Mouse (Mus musculus): ENCODE data around the gene Smim17.
"Not testable (repeated sequence)": the region's sequence is repeated elsewhere in the genome, so short reads cannot be mapped to it uniquely, and the experiment has no call there.

Gene Smim17

DNA sequence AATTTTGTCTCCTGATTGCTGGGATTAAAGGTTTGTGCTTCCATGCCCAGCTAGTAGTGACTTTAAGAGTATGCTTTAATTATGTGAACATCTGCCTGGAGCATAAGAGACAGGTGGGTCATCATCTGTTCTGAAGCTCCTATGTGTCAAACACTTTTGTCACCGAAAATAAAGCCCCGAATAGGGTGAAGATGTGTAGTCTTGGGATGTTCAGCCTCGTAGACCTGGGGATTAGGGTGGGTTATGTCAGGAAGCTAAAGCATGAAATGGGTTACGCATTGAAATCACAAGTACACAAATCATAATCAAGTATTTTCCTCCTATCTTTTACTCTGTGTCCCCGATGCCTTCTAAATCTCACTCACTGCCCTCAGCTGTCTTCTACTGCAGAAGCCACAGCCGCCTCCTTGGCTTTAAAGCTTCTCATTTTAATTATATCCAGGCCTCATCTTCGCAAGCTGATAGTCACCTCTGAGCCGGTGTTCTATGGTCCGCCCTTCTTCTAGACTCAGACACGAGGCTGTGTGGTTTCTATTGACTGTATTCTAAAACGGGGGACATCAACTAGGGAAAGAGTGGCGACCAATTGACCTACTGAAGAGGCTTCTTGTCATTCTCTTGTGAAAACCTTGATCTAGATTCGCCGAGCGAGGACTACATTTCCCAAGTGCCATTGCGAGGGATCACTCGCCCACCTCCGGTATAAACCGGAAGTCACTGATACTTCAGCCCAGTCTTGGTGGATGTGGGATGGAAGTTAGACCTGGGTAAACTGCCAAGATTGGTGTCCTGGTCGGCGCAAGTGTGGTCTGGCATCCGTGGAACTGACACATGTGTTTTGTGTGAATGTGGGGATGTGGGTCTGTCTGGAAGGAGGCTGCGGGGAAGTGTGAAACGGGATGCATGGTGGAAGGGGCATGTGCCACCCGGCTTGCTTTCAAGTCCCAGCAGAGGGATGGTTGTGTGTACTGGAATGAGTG, at the start of gene Smim17:
Gene Smim17 (plus strand): TSS at position 720 of the 980 bp plus-strand sequence.
- DNase-seq (ENCODE audit: low spot score), result peak; percentile 23

GRCm38 (mm10) chr7:6358121-6358520, 40.4 kb upstream of the Smim17 start:
- no peak for DNase-seq (ENCODE audit: low spot score)

- DNase-seq (ENCODE audit: low spot score), result peak; percentile 75
These were observed 39.5 kb upstream of the Smim17 start for GRCm38 (mm10) chr7:6358937-6359590.

- DNase-seq (ENCODE audit: low spot score), result no peak
These were observed 37.9 kb upstream of the Smim17 start for GRCm38 (mm10) chr7:6360477-6361060.

DNA sequence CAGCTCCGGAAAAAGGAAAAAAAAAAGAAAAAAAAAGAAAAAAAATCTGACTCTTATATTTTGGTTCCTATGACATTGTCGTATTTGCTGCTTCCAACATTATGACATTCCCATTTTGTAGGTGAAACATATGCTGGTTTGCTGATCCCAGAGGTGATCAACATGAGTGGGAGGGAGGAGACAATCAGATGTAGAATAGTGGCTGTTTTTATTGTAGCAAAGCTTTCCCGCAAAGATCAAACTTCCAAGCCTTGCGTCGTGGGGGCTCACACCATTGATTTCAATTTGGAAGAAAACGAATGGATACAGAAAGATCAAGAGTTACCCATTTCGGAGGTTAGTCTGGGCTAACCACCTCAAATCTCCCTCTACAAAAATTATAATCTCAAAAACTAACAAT, 36.8 kb upstream of the Smim17 start:
- DNase-seq (ENCODE audit: low spot score), result no peak

- DNase-seq (ENCODE audit: low spot score), result peak; percentile 98
These were observed 36.1 kb upstream of the Smim17 start for GRCm38 (mm10) chr7:6362268-6363046.

GRCm38 (mm10) chr7:6363047-6363488, 35.4 kb upstream of the Smim17 start, which contains the start of gene Zfp78:
Gene Zfp78, plus strand, starts transcription at chr7:6363280.
- DNase-seq (ENCODE audit: low spot score), result no peak

DNA sequence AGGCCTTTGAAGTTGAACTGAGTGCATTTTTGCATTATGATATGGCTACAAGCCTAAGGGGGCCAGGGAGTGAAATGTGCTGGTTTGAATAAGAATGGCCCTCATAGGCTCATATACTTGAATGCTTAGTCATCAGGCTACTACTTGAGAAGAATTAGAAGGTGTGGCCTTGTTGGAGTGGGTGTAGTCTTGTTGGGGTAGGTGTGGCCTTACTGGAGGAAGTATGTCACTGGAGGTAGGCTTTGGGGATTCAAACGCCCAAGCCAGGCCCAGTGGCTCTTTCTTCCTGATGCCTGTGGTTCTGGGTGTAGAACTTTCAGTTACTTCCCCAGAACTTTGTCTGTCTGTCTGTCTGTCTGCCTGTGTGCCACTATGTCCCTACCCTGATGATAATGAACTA, 33.8 kb upstream of the Smim17 start:
- peak; percentile 21 for DNase-seq (ENCODE audit: low spot score)

DNA sequence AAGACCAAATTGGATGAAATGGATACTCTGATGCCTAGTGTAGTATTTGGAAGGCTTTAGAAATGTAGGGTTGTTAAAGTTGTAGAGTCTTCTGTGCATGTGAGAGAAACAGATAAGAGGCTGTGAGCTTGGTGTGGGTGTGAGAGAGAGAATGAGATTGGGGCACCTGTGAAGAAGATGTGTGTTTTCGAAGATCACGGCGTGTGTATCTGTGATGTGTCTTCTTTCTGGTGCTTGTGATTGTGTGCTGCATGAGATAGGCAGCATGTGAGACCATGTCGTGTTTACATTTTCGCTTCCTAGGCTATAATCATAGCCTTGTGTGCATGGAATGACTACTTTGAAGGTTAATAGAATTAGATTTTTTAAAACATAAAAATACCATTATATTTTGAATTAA, 31.3 kb upstream of the Smim17 start:
- no peak for DNase-seq (ENCODE audit: low spot score)

GRCm38 (mm10) chr7:6368146-6368545, 30.4 kb upstream of the Smim17 start:
- not testable (repeated sequence) for DNase-seq (ENCODE audit: low spot score)

DNA sequence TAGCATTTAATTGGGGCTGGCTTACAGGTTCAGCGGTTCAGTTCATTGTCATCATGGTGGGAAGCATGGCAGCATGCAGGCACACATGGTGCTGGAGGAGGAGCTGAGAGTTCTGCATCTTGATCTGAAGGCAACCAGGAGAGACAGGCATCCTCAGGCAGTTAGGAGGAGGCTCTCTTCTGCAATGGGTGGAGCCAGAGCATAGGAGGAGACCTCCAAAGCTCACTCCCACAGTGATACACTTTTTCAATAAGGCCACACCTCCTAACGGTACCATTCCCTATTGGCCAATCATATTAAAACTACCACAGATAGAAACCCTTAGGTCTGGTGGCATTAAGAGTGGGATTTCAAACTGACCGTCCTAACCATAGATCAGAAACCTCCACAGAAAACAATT, 29.1 kb upstream of the Smim17 start:
- DNase-seq (ENCODE audit: low spot score), result no peak

- peak; percentile 39 for DNase-seq (ENCODE audit: low spot score)
These were observed 25.5 kb upstream of the Smim17 start for GRCm38 (mm10) chr7:6372993-6373392.

DNA sequence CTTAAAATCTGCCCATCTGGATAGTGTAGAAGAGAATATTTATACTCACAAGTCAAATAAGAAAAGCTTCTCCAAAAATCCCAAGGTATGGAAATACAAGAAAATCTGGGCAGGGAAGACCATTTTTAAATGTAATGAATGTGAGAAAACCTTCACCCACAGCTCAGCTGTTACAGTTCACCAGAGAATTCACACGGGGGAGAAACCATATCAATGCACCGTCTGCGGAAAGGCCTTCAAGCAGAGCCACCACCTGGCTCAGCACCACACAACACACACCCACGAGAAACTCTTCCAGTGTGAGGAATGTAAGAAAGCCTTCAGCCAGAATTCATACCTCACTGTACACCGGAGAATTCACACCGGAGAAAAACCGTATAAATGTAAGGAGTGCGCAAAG, 20.1 kb upstream of the Smim17 start:
- DNase-seq (ENCODE audit: low spot score), result no peak

DNA sequence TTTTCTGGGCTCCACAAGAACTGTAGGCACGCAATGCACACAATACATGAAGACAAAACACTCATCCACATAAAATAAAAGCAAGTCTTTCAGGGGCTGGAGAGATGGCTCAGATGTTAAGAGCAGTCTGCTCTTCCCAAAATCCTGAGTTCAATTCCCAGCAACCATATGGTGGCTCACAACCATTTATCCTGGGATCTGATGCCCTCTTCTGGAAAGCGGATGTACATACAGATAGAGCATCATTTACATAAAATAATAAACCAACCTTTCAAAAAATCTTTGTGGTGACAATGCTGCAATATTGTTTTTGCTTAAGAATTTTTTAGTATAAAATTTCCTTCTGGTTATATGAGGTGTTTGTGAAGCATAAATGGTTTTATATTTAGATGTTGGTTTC, 17.1 kb upstream of the Smim17 start:
- no peak for DNase-seq (ENCODE audit: low spot score)

DNA sequence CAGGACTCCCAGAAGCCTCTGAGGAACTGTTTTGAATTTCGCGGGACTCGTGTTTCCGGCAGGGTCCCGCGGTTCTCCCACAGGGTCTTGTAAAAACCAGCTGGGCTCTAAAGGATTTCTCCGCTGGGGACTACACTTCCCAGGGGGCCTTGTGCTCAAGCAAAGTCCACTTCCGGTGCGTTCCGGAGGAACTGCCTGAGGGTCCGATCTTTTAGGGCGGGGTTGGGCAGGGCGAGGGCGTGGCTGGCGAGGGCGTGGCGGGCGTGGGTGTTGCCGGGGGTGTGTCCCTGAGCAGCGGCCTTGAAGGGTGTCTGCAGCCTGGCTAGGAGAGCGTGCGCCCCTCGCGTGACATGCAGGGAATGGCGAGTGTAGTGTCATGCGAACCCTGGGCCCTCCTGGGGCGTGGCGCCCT, 15.5 kb upstream of the Smim17 start, which contains the start of gene Zfp28:
Gene Zfp28 (plus strand): TSS at position 252 of the 412 bp plus-strand sequence.
- DNase-seq (ENCODE audit: low spot score), result peak; percentile 89

DNA sequence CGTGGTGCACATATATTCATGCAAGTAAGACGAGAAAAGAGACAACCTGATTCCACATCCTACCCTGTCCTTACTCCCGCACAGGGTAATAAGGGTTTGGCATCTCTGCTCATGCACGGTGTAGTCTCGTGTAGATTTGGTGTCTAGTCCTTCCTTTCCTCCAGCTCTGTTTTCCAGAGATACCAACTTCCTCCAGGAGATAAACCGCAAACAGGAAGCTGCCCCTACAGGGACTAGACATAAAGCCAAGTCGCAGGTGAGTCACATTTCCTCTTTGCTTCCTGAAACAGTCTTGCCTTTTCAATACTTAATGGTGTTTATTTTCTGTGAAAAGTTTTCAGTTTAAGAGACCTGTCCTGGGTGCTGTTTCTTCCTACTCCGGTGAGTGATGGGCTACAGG, 14.5 kb upstream of the Smim17 start:
- DNase-seq (ENCODE audit: low spot score), result no peak

- DNase-seq (ENCODE audit: low spot score), result peak; percentile 12
These were observed 11.5 kb upstream of the Smim17 start for GRCm38 (mm10) chr7:6386995-6387394.

DNA sequence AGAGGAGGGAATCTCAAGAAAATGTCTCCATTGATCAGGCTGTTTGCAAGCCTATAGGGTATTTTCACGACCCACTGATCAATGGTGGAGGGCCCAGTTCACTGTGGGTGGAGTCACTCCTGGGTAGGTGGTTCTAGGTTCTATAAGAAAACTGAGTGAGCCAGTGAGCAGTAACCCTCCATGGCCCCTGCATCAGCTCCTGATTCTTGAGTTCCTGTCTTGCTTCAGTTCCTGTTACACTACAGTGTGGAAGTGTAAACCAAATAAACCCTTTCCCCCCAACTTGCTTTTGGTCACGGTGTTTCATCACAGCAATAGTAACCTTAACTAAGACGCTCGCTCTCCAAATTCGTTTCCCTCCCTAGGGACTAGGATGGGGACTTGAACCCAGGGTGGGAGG, 9.5 kb upstream of the Smim17 start:
- DNase-seq (ENCODE audit: low spot score), result no peak

GRCm38 (mm10) chr7:6389449-6389848, 9.1 kb upstream of the Smim17 start:
- DNase-seq (ENCODE audit: low spot score), result no peak

DNA sequence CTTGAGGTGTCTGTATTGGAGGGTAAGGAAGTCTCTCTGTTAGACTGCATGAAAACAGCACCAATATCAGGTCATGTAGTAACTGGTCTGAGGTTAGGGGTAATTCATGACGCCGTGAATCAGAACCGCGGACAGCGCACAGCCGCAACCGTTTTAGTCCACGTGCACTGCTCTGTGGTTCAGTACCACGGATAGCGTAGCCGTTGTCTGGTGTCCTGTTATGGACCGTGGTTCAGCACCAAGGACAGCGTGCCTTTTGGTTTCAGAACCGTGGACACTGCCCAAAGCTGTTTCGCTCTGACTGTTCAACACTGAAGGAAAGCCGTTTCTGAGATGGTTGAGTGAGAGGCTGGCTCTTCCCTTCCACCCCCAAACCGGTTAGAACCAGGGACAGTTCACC, 11.5 kb downstream of the Smim17 start, which contains the start of gene Gm20715:
Gene Gm20715 (plus strand): TSS at position 235 of the 400 bp plus-strand sequence.
- peak; percentile 97 for DNase-seq (ENCODE audit: low spot score)

DNA sequence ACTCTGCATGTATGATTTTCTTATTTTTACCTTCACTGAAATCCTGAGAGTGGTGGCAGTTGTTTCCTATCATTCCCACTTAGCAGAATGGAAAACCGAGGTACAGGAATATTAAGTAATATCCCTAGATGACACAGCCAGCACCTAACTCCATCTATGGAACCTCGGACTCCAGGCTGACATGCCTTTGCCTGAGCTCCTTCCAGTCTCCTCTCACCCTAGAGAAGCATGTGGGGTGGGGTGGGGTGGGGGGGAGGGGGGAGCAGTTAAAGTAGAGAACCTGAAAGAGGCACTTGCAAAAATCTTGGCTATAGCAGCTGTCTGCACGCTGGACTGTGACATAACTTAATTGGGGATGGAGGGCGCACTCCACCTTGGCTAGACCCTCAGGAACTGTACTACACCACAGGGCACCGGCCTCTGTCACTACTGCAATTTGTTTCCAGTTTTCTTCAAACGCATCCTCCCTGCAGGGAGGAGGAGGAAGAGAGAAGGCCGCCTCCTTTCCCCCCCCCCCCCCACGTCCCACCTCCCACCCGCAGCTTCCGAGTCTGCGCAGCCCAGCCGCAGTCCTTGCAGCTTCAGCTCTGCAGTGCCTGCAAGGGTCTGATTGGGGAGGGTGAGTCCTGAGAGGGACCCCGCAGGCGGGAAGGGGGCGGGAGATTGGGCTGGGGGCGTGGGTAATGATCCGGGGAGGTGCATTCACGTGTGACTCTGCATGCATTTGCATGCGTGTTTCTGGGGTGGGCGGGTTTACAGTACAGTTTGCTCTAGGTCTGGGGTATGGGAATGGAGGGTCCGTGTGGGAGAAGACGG, 16.3 kb downstream of the Smim17 start:
- DNase-seq (ENCODE audit: low spot score), result no peak
